Mouse (Mus musculus) brain, embryonic 14.5 days (tissue): ENCODE measurements at regions not wholly inside any gene's neighbourhood (a gene's known extent, or its start where the extent isn't known, plus 50 kb on each side); places are given as distances from the start of the nearest gene placed in this dataset.

ENCODE experiments used
- CTCF ChIP-seq: fragments of 200-500 bp; IDR thresholded peaks from 2 replicates; pipeline ENCODE4 v1.5.1; 2012; ENCODE audit warnings: inconsistent platforms, mild to moderate bottlenecking, moderate library complexity, borderline replicate concordance; ENCODE audit not compliant: insufficient read depth, insufficient read length; ENCODE audit errors: extremely low read depth
- POLR2A ChIP-seq: fragments of 200-500 bp; IDR thresholded peaks from 2 replicates; pipeline ENCODE4 v1.6.1; 2012; ENCODE audit warnings: mild to moderate bottlenecking, inconsistent platforms, borderline replicate concordance; ENCODE audit not compliant: poor library complexity, insufficient read depth, insufficient read length, severe bottlenecking; ENCODE audit errors: extremely low read depth

GRCm38 (mm10) chrX:12376238-12376980, 211.2 kb upstream of the Atp6ap2 start:
- no peak for TF ChIP-seq CTCF
- no peak for TF ChIP-seq POLR2A
